Mouse (Mus musculus) limb, embryonic 14.5 days (tissue): ENCODE data around the gene Sumf1. TPM values are rescaled to one million over a fixed set of nuclear protein-coding genes. Genes with fewer than 3 reads are reported as not detected.

Experiments used
- ATAC-seq: fragments of 200-750 bp; cut with Nextera tagmentation; 2 replicates; pipeline ENCODE4 v1.8.0; 2017; ENCODE audit warnings: low read depth, moderate number of reproducible peaks, moderate TSS enrichment; ENCODE audit not compliant: low FRiP score
- DNase-seq: peaks from one replicate; pipeline ENCODE4 v3.0.0-alpha.2; 2015; ENCODE audit warnings: low spot score
- H3K27ac ChIP-seq: fragments of 300-500 bp; sonication (generic); replicated peaks from 2 replicates; pipeline ENCODE4 v1.5.1; 2014; ENCODE audit warnings: low read depth, mild to moderate bottlenecking, low read length, moderate library complexity, mixed read lengths
- H3K27me3 ChIP-seq: fragments of 300-500 bp; sonication (generic); 2 replicates; pipeline ENCODE4 v1.6.1; 2014; ENCODE audit warnings: low read length, mixed read lengths; ENCODE audit not compliant: control insufficient read depth, insufficient read depth
- H3K36me3 ChIP-seq: fragments of 300-500 bp; sonication (generic); 2 replicates; pipeline ENCODE4 v1.6.1; 2014; ENCODE audit warnings: mild to moderate bottlenecking, low read length, moderate library complexity, mixed read lengths; ENCODE audit not compliant: control insufficient read depth, insufficient read depth
- H3K4me1 ChIP-seq: fragments of 300-500 bp; sonication (generic); 2 replicates; pipeline ENCODE4 v1.6.1; 2014; ENCODE audit warnings: antibody characterized with exemption, low read length, mixed read lengths; ENCODE audit not compliant: control insufficient read depth, insufficient read depth
- H3K4me2 ChIP-seq: fragments of 300-500 bp; sonication (generic); replicated peaks from 2 replicates; pipeline ENCODE4 v1.6.1; 2014; ENCODE audit warnings: low read depth, mild to moderate bottlenecking, low read length, moderate library complexity; ENCODE audit not compliant: severe bottlenecking
- H3K4me3 ChIP-seq: fragments of 300-500 bp; sonication (generic); replicated peaks from 2 replicates; pipeline ENCODE4 v1.5.1; 2014; ENCODE audit warnings: low read length
- H3K9ac ChIP-seq: fragments of 300-500 bp; sonication (generic); 2 replicates; pipeline ENCODE4 v1.6.1; 2014; ENCODE audit warnings: mild to moderate bottlenecking, low read depth, low read length, moderate library complexity; ENCODE audit not compliant: severe bottlenecking
- H3K9me3 ChIP-seq: fragments of 300-500 bp; sonication (generic); 2 replicates; pipeline ENCODE4 v1.6.1; 2016; ENCODE audit warnings: low read length; ENCODE audit not compliant: control insufficient read depth
- POLR2A ChIP-seq: fragments of 200-500 bp; IDR thresholded peaks from 2 replicates; pipeline ENCODE4 v1.8.0; 2012; ENCODE audit warnings: inconsistent platforms, mild to moderate bottlenecking, moderate library complexity, borderline replicate concordance; ENCODE audit not compliant: insufficient read depth, insufficient read length; ENCODE audit errors: extremely low read depth
- WGBS: fragments of 180-500 bp; shearing (Covaris S2); extraction: QIAGEN DNeasy Blood & Tissue Kit; methylation state at CpG from one replicate; pipeline ENCODE4 v1.1.7; 2014; 5-methylcytosine and 5-hydroxymethylcytosine counted together
- polyA plus RNA-seq, 2 experiments: library from polyadenylated mRNA; depleted of rRNA in 1 of 2; stranded (reverse) in 1 of 2; unstranded in 1 of 2; fragments of >200 nt; fragmentation: Nextera tagmentation in 1 of 2; extraction: Ambion mirVana in 1 of 2; gene quantifications; 2 replicates each; pipeline versions ENCODE4 v1.2.1 to v1.2.3; 2012 to 2014

Sumf1 gene
- polyA plus RNA-seq, 2 experiments: 18.8 to 26.7 TPM

DNA sequence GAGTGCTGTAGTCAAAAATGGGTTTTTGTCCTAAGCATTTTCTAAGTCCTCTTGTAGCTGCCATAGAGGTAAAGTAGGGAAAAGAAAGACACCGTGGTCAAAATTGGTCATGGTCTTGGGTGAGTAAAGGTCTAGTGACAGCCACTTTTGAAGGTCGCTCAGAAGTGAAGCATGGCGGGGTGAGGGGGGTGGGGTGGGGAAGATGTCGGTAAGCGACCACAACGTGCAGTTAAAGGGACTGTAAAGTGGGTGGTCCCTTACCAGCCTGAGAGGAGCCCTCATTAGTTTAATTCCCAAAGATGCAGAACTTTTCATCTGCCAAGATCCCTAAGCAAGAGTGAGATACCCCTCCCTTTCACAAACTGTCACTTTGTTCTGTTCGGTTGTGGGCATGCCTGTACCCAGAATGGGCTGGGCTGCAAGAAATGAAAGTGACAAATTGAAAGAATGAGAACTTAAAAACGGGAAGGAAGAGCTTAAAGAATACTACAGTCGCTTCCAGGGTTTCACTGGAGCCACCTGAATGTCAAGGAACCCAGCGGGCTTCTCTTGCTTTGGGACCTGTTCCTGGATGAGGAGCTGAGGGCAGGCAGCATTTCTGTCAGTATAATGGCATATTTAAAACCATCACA, 29.0 kb upstream of the Sumf1 start:
- H3K4me1 ChIP-seq: peaks cover 13% of the 10 kb centered on the region; the same call in 1 of the 2 replicates
- H3K27me3 ChIP-seq: no peaks in the 10 kb centered on the region
- H3K4me2 ChIP-seq: peak overlapping the region; percentile 79
- TF ChIP-seq POLR2A: no peak
- H3K9me3 ChIP-seq: no peaks in the 10 kb centered on the region
- peak overlapping the region; percentile 54 for H3K9ac ChIP-seq
- 11% methylated on average over 10 of the region's 10 CpGs for WGBS
- H3K27ac ChIP-seq: no peak overlapping the region
- no peaks in the 10 kb centered on the region for H3K36me3 ChIP-seq
- H3K4me3 ChIP-seq: peak overlapping the region; percentile 70
- ATAC-seq (no peak), DNase-seq (no peak)

DNA sequence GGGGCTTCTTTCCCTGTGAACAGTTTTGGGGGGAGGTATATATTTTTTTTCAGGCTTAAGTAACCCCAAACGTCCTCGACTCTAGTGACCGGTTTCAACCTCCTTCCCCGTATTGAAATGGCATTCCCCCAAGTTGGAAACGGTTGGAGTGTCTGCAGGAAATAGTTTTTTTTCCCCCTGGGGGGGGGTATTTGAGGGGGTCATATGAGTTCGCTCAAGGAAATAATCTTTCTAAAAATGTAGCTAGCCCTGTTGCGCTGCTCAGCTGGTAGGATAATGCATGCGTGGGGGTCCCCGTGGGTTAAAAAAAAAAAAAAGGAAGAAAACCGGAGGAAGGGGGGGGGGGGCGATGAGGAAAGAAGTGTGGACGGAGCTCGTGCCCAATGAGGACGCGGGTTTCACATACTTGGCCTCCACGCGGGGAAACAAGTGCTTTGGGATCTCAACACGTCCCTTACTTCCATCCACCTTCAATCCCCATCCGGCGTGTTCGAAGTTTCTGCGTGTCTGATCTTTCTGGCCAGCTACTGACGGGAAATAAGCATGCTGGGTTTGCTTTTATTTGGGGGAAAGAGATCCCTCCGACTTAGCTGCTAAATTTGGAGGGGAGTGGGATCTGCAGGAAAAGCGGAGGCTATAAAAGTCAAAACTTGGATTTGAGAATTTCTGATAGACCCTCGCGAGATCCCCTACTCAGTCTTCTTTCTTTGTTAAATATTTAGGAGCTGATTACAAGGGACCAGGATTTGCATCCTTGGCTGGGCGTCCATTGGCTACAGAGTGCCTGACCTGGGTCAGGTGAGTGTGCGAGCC, 28.3 kb upstream of the Sumf1 start:
- Histone ChIP-seq H3K27me3 (no peaks in the 10 kb centered on the region), H3K27ac (no peak overlapping the region)

GRCm38 (mm10) chr6:108212881-108213295, 27.5 kb upstream of the Sumf1 start, which contains the start of gene Itpr1:
Gene Itpr1, plus strand, starts transcription at chr6:108213096.
- H3K36me3 ChIP-seq: no peaks in the 10 kb centered on the region
- peak within 1 kb of the TSS; percentile 79 for H3K4me2 ChIP-seq
- TF ChIP-seq POLR2A: peak; percentile 93; the same call in 1 of the 2 replicates
- peaks cover 13% of the 10 kb centered on the region; the same call in 1 of the 2 replicates for H3K4me1 ChIP-seq
- under 1% methylated on average over 21 of the region's 27 CpGs for WGBS
- H3K4me3 ChIP-seq: peak within 1 kb of the TSS; percentile 70
- H3K27ac ChIP-seq: peak within 1 kb of the TSS; percentile 52; the same call in 1 of the 2 replicates
- H3K27me3 ChIP-seq: no peaks in the 10 kb centered on the region
- DNase-seq (peak; percentile 98), ATAC-seq (peak; percentile 99)
- no peaks in the 10 kb centered on the region for H3K9me3 ChIP-seq
- peak within 1 kb of the TSS; percentile 60 for H3K9ac ChIP-seq

More for the DNA sequence above, 28.3 kb upstream of the Sumf1 start:
- WGBS: 1% methylated on average over 28 of the region's 29 CpGs
- H3K4me1 ChIP-seq: peaks cover 13% of the 10 kb centered on the region; the same call in 1 of the 2 replicates
- H3K4me3 ChIP-seq: peak overlapping the region; percentile 70
- no peaks in the 10 kb centered on the region for H3K9me3 ChIP-seq
- peak; percentile 35 for DNase-seq
- peak overlapping the region; percentile 54 for H3K9ac ChIP-seq
- no peak for TF ChIP-seq POLR2A
- ATAC-seq: no peak
- peak overlapping the region; percentile 79 for H3K4me2 ChIP-seq
- H3K36me3 ChIP-seq: no peaks in the 10 kb centered on the region

- H3K4me3 ChIP-seq: peak overlapping the region; percentile 70
- peak overlapping the region; percentile 79 for H3K4me2 ChIP-seq
- WGBS: 5% methylated on average over 36 of the region's 36 CpGs
- ATAC-seq: peak; percentile 31
- H3K9me3 ChIP-seq: no peaks in the 10 kb centered on the region
- peak overlapping the region; percentile 44; the same call in 1 of the 2 replicates for H3K27ac ChIP-seq
- no peaks in the 10 kb centered on the region for H3K27me3 ChIP-seq
- H3K9ac ChIP-seq: peak overlapping the region; percentile 60
- peaks cover 13% of the 10 kb centered on the region; the same call in 1 of the 2 replicates for H3K4me1 ChIP-seq
- TF ChIP-seq POLR2A: no peak
- no peaks in the 10 kb centered on the region for H3K36me3 ChIP-seq
- peak; percentile 19 for DNase-seq
Observed at GRCm38 (mm10) chr6:108211896-108212880, 26.8 kb upstream of the Sumf1 start.
